Mouse (Mus musculus) forebrain, embryonic 12.5 days (tissue): Measurements from ENCODE around the gene Mfsd14a. TPM values are rescaled to one million over a fixed set of nuclear protein-coding genes. Genes with fewer than 3 reads are reported as not detected.

Experiments
- ATAC-seq: fragments of 200-750 bp; cut with Nextera tagmentation; 2 replicates; pipeline ENCODE4 v1.8.0; 2017; ENCODE audit warnings: moderate TSS enrichment; ENCODE audit not compliant: low FRiP score
- H3K27ac ChIP-seq: fragments of 300-500 bp; sonication (generic); 2 replicates; pipeline ENCODE4 v1.5.1; 2016; ENCODE audit warnings: mild to moderate bottlenecking
- H3K27me3 ChIP-seq: fragments of 300-500 bp; sonication (generic); 2 replicates; pipeline ENCODE4 v1.6.1; 2016; ENCODE audit warnings: mild to moderate bottlenecking
- H3K36me3 ChIP-seq: fragments of 300-500 bp; sonication (generic); replicated peaks from 2 replicates; pipeline ENCODE4 v1.6.1; 2016; ENCODE audit warnings: mild to moderate bottlenecking
- H3K4me1 ChIP-seq: fragments of 300-500 bp; sonication (generic); 2 replicates; pipeline ENCODE4 v1.6.1; 2016
- H3K4me2 ChIP-seq: fragments of 300-500 bp; sonication (generic); 2 replicates; pipeline ENCODE4 v1.6.1; 2016; ENCODE audit warnings: mild to moderate bottlenecking, moderate library complexity
- H3K4me3 ChIP-seq: fragments of 300-500 bp; sonication (generic); replicated peaks from 2 replicates; pipeline ENCODE4 v1.5.1; 2016; ENCODE audit warnings: mild to moderate bottlenecking
- H3K9ac ChIP-seq: fragments of 300-500 bp; sonication (generic); 2 replicates; pipeline ENCODE4 v1.6.1; 2016; ENCODE audit warnings: mild to moderate bottlenecking
- H3K9me3 ChIP-seq: fragments of 300-500 bp; sonication (generic); 2 replicates; pipeline ENCODE4 v1.6.1; 2016
- WGBS: fragments of 180-500 bp; shearing (Covaris S2); methylation state at CpG from one replicate; pipeline ENCODE4 v1.1.7; 2016; 5-methylcytosine and 5-hydroxymethylcytosine counted together
- polyA plus RNA-seq: library from polyadenylated mRNA; unstranded; fragments of >200 nt; fragmentation: Nextera tagmentation; extraction: Ambion mirVana; gene quantifications from 2 replicates; pipeline ENCODE4 v1.2.1, GENCODE M21; 2016

The Mfsd14a gene
- polyA plus RNA-seq, result 77.6 and 79.3 TPM in 2 replicates

DNA sequence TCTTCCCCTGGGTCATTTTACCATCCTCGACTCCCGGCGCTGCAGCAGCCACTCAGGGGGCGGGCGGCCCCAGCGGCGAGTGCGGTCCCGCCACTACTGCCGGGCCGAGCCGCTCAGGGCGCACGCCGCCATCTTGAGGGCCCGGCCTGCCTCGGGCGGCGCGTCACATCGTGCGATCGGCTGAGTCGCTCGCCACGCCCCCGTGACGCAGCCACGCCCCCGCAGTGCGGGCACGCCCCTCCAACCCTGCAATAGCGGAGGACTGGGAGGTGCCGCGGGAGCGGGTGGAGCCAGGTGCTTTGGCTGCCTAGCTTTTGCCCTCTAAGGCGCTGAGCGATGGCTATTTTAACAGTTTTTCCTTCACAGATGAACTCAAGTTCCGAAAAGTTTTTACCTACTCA, at the start of gene Mfsd14a:
Gene Mfsd14a, minus strand, starts transcription at position 215 of the 401 bp plus-strand sequence.
- WGBS, result under 1% methylated on average over 39 of the region's 39 CpGs
- Histone ChIP-seq H3K9me3 (no peaks in the 10 kb centered on the region), H3K27ac (peak within 1 kb of the TSS; percentile 96), H3K9ac (peak within 1 kb of the TSS; percentile 97), H3K4me1 (peaks cover 28% of the 10 kb centered on the region), H3K4me2 (peak within 1 kb of the TSS; percentile 73), H3K27me3 (no peaks in the 10 kb centered on the region), H3K4me3 (peak within 1 kb of the TSS; percentile 99), H3K36me3 (no peaks in the 10 kb centered on the region)
- ATAC-seq, result peak; percentile 99

DNA sequence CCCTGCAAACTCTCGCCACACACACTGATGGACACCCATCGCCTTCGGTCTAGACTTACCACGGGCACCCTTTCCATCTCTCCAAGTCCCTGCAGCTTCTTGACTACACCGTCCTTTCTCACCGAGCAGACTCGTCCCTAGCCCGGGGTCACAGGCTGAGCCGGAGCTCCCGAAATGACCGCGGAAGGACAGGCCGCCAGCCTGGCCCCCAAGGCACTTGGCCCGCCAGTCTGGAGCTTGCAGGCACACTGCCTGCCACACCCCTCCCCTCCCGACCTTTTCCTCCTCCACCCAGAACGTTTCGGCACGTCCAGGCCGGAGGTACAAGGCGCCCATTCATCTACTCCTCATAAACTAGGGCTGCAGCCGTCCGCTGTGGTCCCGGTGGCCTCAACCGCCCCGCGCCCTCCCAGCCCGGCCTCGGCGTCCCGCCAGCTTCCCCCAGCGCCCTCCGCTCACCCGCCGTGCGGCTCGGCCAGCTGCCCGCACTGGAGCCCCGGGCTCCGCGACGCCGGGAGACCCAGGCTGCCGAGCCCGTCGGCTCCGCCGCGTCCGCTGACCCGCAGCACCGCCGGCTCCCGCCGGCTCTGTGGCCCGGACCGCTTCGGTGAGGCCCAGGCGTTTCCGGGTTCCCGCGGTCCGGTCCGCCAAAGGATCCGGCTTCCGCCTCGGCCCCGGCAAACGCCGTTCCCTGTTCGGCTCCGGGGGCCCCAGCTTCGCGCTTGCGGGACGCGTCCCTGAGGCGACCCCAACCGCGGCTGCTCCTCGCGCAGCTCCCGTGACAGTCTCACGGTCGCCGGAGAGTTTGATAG, 49.4 kb upstream of the Mfsd14a start:
- H3K9ac ChIP-seq, result peak overlapping the region; percentile 83
- peak overlapping the region; percentile 77 for H3K4me2 ChIP-seq
- H3K27me3 ChIP-seq, result peaks cover 20% of the 10 kb centered on the region; the same call in 1 of the 2 replicates
- no peaks in the 10 kb centered on the region for H3K9me3 ChIP-seq
- 0 out of 2 replicates have a peak overlapping the region, but pooled peaks have one; percentile 42 for H3K27ac ChIP-seq
- H3K4me1 ChIP-seq, result peaks cover 18% of the 10 kb centered on the region
- peak overlapping the region; percentile 94 for H3K4me3 ChIP-seq
- H3K36me3 ChIP-seq, result 0 out of 2 replicates have a peak, but pooled peaks cover 2% of the 10 kb centered on the region
- under 1% methylated on average over 85 of the region's 85 CpGs for WGBS
- peak; percentile 84 for ATAC-seq

- 65% methylated on average over 9 of the region's 9 CpGs for WGBS
- Histone ChIP-seq H3K9me3 (no peaks in the 10 kb centered on the region), H3K27me3 (peaks cover 20% of the 10 kb centered on the region; the same call in 1 of the 2 replicates), H3K4me2 (peak overlapping the region; percentile 77), H3K9ac (no peak overlapping the region; the same call in 1 of the 2 replicates), H3K4me1 (peaks cover 18% of the 10 kb centered on the region), H3K4me3 (peak overlapping the region; percentile 94), H3K27ac (no peak overlapping the region), H3K36me3 (0 out of 2 replicates have a peak, but pooled peaks cover 3% of the 10 kb centered on the region)
- no peak for ATAC-seq
Observed at GRCm38 (mm10) chr3:116710941-116711340, 48.5 kb upstream of the Mfsd14a start.

DNA sequence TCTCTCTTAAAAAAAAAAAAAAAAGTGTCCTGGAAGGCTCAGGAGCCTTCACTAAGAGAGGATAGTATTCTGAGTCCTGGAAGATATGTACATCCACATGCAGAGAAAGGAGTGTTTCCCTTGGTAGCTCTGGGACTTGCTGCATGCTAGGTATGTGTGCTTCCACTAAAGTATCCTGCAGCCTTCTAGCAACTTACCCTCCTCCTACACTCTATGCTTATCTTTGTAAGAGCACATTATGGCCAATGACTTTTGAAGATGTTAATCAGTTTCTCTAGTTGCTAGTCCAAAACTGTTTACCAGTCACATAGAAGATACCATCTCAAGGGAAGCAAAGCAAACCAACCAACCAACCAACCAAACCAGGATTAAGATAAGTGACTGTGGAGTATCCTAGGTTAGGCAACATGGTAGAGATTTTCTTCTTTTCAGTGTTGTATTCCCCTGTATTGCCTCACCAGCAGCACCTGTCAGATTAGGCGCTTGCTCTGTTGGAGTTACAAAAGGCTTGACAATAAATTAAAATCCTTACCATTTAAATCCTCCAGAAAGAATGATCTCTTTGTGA, 43.2 kb upstream of the Mfsd14a start:
- H3K9ac ChIP-seq, result no peak overlapping the region
- H3K27ac ChIP-seq, result no peak overlapping the region
- 0 out of 2 replicates have a peak, but pooled peaks cover 3% of the 10 kb centered on the region for H3K36me3 ChIP-seq
- peaks cover 4% of the 10 kb centered on the region; the same call in 1 of the 2 replicates for H3K4me1 ChIP-seq
- no peak overlapping the region for H3K4me2 ChIP-seq
- no peak for ATAC-seq
- 79% methylated on average over 1 of the region's 1 CpGs for WGBS
- H3K27me3 ChIP-seq, result no peaks in the 10 kb centered on the region
- no peaks in the 10 kb centered on the region for H3K9me3 ChIP-seq
- H3K4me3 ChIP-seq, result no peak overlapping the region

- 95% methylated on average over 5 of the region's 5 CpGs for WGBS
- Histone ChIP-seq H3K9ac (no peak overlapping the region), H3K4me3 (no peak overlapping the region), H3K36me3 (0 out of 2 replicates have a peak, but pooled peaks cover 3% of the 10 kb centered on the region), H3K4me1 (no peaks in the 10 kb centered on the region), H3K9me3 (no peaks in the 10 kb centered on the region), H3K27ac (no peak overlapping the region), H3K4me2 (no peak overlapping the region), H3K27me3 (no peaks in the 10 kb centered on the region)
- ATAC-seq, result no peak
Observed at GRCm38 (mm10) chr3:116703835-116704234, 41.4 kb upstream of the Mfsd14a start.

DNA sequence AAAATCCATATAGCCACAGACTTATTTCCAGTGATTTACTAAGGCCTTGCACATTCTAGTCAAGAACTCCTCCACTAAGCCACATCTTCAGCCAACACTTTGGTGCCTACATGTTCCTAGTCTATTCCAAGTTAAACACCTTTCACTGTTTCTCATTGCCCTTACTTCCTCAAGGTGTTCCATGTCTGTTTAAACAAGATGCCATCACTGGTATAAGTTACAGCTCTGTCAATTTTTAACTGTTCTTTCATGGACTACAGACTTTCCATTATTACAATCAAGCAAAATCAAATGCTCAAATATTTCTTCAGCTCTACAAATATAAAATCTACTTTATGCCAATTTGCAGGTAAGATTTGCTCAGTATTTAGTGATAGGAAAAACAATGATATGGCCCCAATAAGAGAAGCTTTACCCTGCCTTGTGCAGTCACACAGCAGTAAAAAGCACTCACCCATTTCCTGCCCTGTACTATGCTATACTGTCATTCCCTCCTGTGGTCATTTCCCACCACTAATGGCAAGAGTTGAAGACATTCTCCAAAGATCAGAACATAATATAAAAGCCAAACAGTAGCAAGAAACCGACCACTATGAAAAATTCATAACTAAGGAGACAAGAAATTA, 40.3 kb upstream of the Mfsd14a start:
- no peak overlapping the region for H3K4me3 ChIP-seq
- no peak overlapping the region for H3K9ac ChIP-seq
- H3K4me2 ChIP-seq, result no peak overlapping the region
- H3K9me3 ChIP-seq, result no peaks in the 10 kb centered on the region
- no peaks in the 10 kb centered on the region for H3K4me1 ChIP-seq
- no peaks in the 10 kb centered on the region for H3K27me3 ChIP-seq
- no peak for ATAC-seq
- H3K36me3 ChIP-seq, result 0 out of 2 replicates have a peak, but pooled peaks cover 3% of the 10 kb centered on the region
- 82% methylated on average over 1 of the region's 1 CpGs for WGBS
- H3K27ac ChIP-seq, result no peak overlapping the region

- Histone ChIP-seq H3K36me3 (no peaks in the 10 kb centered on the region), H3K27me3 (no peaks in the 10 kb centered on the region), H3K9ac (no peak overlapping the region), H3K4me3 (no peak overlapping the region), H3K4me1 (no peaks in the 10 kb centered on the region), H3K9me3 (no peaks in the 10 kb centered on the region), H3K27ac (no peak overlapping the region), H3K4me2 (no peak overlapping the region)
- ATAC-seq, result no peak
- 91% methylated on average over 4 of the region's 4 CpGs for WGBS
Observed at GRCm38 (mm10) chr3:116701601-116702000, 39.1 kb upstream of the Mfsd14a start.

GRCm38 (mm10) chr3:116698786-116699185, 36.3 kb upstream of the Mfsd14a start:
- no peaks in the 10 kb centered on the region for H3K36me3 ChIP-seq
- H3K27me3 ChIP-seq, result no peaks in the 10 kb centered on the region
- H3K27ac ChIP-seq, result no peak overlapping the region
- no peak overlapping the region for H3K9ac ChIP-seq
- H3K4me1 ChIP-seq, result no peaks in the 10 kb centered on the region
- H3K9me3 ChIP-seq, result no peaks in the 10 kb centered on the region
- H3K4me2 ChIP-seq, result no peak overlapping the region
- H3K4me3 ChIP-seq, result no peak overlapping the region
- no peak for ATAC-seq
- WGBS, result 70% methylated on average over 2 of the region's 2 CpGs

DNA sequence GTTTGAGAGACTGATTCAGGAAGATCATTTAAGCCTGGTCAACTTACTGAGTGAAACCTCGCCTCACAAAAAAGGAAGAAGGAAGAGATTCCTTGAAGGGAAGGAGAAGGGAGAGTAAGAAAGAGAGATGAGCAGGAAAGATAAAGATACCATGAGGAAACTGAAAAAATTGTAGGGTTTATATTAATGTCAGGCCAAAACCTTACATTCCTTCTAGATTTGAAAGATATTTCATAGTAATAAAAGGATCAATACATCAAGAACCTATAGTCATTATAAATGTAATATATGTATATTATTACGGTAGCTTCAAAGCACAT, 33.1 kb upstream of the Mfsd14a start:
- H3K4me2 ChIP-seq, result no peak overlapping the region
- no peak overlapping the region for H3K9ac ChIP-seq
- 87% methylated on average over 2 of the region's 2 CpGs for WGBS
- no peaks in the 10 kb centered on the region for H3K4me1 ChIP-seq
- no peaks in the 10 kb centered on the region for H3K36me3 ChIP-seq
- H3K27ac ChIP-seq, result no peak overlapping the region
- H3K27me3 ChIP-seq, result no peaks in the 10 kb centered on the region
- H3K9me3 ChIP-seq, result no peaks in the 10 kb centered on the region
- ATAC-seq, result no peak
- H3K4me3 ChIP-seq, result no peak overlapping the region

GRCm38 (mm10) chr3:116694955-116695665, 32.6 kb upstream of the Mfsd14a start:
- H3K9me3 ChIP-seq, result no peaks in the 10 kb centered on the region
- no peaks in the 10 kb centered on the region for H3K27me3 ChIP-seq
- WGBS, result 87% methylated on average over 8 of the region's 8 CpGs
- H3K4me2 ChIP-seq, result no peak overlapping the region
- H3K4me1 ChIP-seq, result no peaks in the 10 kb centered on the region
- ATAC-seq, result no peak
- no peak overlapping the region for H3K9ac ChIP-seq
- H3K36me3 ChIP-seq, result no peaks in the 10 kb centered on the region
- H3K4me3 ChIP-seq, result no peak overlapping the region
- no peak overlapping the region for H3K27ac ChIP-seq

DNA sequence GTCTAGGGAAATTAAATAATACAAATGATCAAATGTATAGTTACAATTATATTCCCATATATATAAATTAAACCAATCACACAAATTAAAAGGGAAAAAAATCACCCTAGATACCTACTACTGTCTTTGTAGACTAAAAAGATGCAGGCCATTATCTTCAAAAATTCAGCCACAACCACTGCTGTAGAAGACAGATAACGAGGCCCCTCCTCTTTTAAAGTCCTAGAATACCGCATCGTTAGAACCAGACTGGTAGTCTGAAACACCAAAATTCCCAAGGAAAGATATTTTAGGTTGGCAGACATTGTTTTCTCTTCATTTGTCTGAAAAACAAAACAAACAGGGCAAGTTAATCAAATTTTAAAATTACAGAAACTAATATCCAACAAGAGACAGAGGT, 31.8 kb upstream of the Mfsd14a start:
- WGBS, result 74% methylated on average over 3 of the region's 3 CpGs
- H3K27me3 ChIP-seq, result no peaks in the 10 kb centered on the region
- no peak for ATAC-seq

DNA sequence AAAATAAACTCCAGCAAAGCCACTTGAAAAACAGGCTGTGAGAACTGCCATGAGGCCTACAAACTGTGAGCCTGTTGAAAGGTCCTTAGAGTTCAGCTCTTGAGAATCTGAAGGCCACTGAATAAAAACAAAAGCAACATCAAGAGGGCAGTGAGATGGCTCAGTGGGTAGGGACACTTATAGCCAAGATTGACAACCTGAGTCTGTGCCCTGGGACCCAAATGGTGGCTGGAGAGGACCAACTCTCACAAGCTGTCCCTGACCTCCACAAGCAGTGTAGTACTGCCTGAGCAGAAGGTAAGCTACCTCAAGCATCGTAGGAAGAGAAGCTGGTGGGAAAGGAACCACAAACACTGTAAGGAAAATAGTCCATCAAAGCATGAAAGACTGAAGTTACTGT, 18.7 kb upstream of the Mfsd14a start, which contains the start of gene Gm43191:
Gene Gm43191, minus strand, starts transcription at position 101 of the 400 bp plus-strand sequence.
- ATAC-seq, result no peak
- no peaks in the 10 kb centered on the region for H3K9me3 ChIP-seq
- WGBS, result 93% methylated on average over 1 of the region's 1 CpGs
- no peaks in the 10 kb centered on the region; the same call in 1 of the 2 replicates for H3K36me3 ChIP-seq
- no peaks in the 10 kb centered on the region for H3K4me1 ChIP-seq
- no peak within 1 kb of the TSS for H3K27ac ChIP-seq
- H3K27me3 ChIP-seq, result no peaks in the 10 kb centered on the region
- H3K4me2 ChIP-seq, result no peak within 1 kb of the TSS
- no peak within 1 kb of the TSS for H3K4me3 ChIP-seq
- no peak within 1 kb of the TSS for H3K9ac ChIP-seq

More for the DNA sequence above, 31.8 kb upstream of the Mfsd14a start:
- Histone ChIP-seq H3K36me3 (no peaks in the 10 kb centered on the region), H3K4me1 (no peaks in the 10 kb centered on the region), H3K27ac (no peak overlapping the region), H3K4me2 (no peak overlapping the region), H3K9ac (no peak overlapping the region), H3K9me3 (no peaks in the 10 kb centered on the region), H3K4me3 (no peak overlapping the region)
